Mouse (Mus musculus) kidney, adult 18-20 months (tissue): Measurements from ENCODE around the gene Nup93.

Experiments
- DNase-seq: peaks from one replicate; pipeline ENCODE4 v3.0.0; 2021

Nup93 gene

DNA sequence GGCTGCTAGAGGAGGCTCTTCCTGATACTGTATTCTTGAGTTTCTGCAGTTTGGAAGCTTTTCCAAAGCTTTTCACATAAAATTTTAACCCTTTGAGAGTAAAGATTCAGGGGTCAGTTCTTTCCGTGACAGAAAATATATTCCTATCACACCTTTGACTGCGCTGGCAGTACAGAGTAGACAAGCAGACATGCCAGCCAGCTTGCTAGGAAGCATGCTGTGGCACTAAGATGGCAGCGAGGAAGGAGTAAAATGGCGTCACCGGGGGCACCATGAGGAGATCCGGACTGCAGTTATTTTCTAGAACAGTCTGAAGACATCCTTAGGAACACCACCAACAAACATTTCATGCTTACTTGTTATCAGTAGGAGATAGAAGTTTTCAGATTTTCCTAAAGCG, 55.9 kb downstream of the Nup93 start:
- no peak for DNase-seq

DNA sequence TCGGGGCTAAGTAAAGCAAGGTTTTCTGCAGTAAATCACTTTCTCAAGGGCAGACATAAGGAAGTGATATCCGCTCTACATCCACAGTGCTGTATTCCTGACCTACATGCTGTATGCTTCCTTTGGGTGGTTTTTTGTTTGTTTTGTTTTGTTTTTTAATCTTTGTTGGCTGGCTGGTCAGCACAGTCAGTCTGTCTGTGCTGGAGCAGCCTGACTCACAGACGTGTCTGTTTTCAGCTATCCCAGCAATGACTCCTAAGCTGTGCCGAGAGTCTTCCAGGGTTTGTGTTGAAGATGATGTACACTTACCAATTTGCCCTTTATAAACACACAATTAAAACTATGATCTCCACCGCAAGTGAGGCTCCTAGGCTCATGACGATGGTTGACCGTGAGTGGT, 56.7 kb downstream of the Nup93 start:
- no peak for DNase-seq

DNA sequence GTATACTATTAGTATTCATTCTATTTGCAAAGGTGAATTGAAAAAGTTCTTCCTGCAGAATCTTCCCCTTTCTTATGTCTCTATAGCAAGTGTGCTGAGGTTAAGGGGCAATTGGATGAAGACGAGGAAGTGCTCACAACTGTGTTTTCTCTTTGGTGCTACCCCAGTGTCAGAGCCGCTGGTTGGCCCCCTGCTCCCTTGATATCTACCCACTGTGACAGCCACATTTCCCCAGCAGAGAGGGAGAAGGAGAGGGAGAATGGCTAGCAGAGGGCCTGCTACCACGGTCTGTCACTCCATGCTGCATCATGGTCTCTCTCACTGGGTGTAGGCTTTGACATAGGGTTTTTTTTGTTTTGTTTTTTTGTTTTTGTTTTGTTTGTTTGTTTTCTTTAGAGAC, 58.2 kb downstream of the Nup93 start:
- DNase-seq: no peak

DNA sequence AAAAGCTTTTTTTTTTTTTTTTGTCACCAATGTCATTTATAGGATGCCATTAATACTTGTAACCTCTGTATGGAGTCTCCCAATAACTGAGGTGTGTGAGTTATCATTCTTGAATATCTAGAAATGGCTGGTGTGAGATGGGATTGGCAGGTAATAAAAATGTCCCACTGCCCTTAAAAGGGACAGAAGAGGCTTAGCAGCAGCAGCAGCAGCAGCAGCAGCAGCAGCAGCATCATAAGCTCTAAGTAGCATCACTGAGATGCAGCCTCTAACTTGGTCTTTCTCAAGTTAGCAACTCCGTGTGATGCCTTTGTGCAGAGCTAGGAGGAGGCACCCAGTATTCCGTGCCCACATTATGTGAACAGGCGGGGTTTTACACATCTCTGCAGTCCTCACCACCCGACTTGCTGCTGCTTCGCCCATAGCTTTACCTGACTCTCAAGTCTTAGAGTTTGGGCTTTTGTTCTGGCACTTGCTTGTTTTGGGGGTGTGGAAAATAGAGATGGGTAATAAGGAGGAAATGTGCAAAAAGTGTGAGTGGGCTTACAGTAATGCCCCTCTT, 59.0 kb downstream of the Nup93 start:
- DNase-seq: no peak

DNA sequence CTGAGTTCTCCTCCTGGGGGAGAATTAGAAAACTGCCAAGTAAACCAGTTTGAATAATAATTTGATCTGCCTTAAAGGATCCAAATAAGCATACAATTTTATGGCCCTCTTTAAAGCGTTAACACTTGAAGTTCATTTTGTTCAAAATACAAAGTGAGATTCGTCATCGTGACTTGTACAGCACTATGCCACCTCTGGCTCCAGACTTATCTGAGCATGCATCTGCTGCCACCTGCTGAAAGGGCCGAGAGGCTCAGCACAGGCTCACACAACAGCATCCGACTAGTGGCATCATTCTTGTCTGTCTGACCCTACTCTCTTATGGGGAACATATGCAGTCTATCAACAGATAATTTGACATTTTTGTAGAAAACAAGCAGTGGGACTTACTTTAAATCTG, 59.7 kb downstream of the Nup93 start:
- no peak for DNase-seq

DNA sequence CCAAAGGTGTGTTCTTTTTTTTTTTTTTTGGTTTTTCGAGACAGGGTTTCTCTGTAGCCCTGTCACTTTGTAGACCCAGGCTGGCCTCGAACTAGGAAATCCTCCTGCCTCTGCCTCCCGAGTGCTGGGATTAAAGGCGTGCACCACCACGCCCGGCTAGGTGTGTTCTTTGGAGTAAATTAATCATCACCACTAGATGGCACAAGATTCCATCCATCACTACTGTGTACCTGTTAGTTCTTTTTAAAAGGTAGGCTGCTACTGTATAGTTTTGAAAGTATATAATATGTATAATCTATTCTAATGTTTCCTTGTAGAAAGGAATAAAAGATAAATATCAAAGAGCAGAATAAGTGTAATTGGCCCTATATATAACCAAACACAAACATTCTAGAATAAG, 63.9 kb downstream of the Nup93 start:
- DNase-seq: no peak

DNA sequence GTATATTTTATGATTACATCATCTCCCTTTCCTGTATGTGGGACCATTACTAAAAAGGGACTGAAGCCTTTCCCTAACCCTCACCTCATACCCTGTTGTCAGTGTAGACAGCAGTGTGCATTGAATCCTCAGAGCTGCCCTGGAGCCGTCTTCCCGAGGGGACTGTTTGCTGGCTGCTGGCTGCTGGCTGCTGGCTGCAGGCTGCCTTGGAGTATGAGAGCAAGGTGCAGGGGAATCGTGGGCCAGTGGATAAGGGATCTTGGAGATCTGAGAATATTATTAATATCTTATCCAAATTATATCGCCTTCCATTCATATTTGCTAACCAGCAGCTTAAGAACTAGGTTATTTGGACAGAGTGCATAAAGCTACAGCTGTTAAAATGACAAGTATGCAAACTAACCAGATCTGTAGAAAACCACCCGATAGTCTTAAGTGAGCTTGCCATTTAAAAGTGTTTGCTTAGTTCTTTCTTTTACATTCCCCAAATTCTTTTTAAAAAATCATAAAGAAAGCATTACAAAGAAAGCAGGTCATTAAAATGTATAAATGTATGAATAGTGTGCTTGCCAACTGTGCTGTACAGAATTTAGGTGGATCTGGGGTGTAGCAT, 65.7 kb downstream of the Nup93 start:
- no peak for DNase-seq

DNA sequence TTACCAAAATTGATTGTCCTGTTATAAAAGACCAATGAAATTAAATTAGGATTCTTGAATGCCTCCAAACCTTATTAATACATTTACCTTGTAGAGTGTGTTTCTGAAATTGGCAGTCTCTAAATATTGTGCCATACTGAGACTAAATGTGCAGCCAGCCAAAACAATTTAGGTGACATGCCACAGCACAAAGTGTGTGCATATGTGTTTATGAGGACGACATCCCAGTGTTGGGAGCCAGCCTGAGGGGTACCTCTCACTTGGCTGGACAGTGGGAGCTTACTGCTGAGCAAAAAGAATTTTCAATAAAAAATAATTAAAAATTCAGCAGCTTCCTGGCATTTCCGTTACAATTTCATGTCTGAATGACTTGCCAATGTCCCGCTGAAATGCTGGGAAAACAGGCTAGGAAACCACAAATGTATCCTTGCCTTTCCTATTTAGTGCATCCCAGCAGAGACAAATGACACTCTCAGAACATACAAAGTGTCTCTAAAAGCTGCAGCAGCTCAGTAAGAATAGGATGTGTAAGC, 68.2 kb downstream of the Nup93 start:
- no peak for DNase-seq

DNA sequence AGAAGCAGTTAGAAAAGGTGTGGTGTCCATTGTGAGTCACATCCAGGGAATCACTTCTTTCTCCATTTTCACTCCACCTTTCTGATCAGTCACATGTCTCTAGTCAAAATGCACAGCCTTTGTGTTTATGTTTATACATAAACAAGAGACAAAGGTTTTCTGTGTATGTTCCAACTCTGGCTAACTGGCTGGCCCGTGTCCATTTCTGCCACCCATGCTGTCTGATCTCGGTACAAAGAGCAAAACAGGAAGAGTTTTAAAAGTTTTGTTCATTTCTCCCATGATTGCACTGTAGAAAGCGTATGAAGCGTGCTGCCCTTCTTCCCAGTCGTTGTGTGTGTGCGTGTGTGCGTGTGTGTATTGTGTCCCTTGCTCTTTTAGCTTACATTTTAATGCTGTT, 69.8 kb downstream of the Nup93 start:
- no peak for DNase-seq

DNA sequence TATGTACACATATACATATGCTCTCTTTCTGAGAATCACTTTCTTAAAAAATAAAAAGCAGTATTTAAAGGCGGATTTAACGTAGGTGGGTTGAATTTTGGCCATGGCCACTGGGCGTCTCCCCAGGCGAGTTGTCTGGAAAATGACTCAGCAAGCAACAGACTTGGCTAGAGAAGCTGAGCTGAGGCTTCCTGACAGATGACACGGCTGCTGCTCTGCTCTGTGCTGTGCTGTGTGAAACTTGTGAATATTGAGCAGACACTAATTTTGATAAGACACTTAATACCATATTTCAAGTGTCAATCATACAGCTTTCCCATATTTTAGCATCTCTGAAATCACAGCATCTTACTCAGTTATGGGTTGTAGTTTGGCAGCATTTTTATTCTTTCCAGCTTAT, 76.2 kb downstream of the Nup93 start:
- no peak for DNase-seq

DNA sequence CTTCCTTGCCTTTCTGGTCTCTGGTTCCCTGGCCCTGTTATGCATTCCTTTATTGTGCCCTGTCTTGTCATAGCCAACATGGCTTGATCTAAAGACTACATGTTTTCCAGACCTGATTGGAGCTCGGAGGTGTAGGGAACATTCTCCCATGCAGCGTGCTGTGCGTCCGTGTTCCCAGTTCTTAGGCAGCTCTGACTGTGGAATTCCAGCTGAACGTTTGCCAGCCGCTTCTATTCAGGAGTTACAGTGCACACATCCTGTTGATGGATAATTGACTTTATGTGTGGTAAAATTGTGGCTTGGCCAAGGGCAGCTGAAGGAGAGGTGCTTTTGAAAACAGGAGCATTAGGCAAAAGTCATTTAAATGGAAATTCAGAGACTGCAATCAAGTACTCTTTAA, 77.7 kb downstream of the Nup93 start:
- peak; percentile 76 for DNase-seq

DNA sequence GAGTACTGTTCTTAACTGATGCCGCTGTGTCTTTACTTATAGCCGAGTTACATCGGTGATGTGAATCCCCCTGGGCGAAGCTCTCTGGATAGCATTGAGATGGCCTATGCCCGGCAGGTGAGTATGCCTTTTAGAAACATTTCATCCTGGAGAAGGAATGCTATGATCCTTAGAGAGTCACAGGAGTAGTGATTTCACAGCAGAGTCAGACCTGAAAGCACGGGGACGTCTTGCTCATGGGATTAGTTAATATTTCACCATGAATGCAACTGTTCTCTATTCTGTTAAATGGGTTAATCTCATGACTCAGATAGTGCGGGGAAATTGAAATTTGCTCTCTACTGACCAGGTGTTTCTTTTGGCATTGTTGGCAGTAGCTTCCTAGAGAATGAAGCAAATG, 78.3 kb downstream of the Nup93 start:
- DNase-seq: peak; percentile 60

DNA sequence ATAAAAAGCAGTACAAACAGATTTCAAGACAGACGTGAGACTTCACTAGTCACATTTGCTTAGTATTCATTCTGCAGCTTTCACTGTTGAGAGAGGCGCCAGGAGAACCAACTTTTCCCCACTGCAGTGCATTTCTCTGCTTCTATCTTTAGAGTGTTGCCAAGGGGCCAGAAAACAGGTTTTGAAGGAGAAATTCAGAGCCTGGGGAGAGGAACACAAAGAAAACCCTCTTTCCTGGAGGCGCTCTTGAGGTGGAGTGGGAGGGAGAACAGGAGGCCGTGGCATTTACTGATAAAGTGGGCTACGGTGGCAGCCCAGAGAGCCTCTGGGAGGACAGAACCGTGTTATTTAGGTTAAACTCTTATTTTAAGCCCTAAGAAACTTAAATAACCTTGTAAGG, 81.3 kb downstream of the Nup93 start:
- DNase-seq: no peak

DNA sequence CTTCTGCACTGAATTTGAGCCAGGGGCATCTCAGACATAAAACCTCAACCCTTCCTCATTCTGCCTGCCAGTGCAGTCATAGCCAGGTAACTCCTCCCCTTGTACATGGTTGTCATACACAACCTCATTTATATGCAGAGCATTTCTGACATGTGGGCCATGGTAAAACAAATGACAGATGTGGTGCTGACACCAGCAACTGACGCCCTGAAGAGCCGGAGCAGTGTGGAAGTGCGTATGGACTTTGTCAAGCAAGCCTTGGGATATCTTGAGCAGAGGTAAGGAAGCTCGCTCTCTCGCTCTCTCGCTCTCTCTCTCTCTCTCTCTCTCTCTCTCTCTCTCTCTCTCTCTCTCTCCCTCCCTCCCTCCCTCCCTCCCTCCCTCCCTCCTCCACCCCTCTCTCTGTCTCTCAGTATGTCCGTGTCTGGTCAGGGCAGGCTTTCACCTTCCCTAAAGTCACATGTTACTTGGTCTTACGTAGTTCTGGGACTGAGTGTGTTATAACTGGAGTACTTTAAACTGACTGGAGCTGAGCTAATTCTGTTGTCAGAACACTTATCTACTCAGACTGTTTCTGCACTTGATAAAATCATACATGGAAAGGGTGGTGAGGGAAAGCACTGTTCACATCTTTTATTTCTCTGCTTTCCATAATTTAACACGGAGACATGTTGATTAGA, 82.1 kb downstream of the Nup93 start:
- DNase-seq: no peak

DNA sequence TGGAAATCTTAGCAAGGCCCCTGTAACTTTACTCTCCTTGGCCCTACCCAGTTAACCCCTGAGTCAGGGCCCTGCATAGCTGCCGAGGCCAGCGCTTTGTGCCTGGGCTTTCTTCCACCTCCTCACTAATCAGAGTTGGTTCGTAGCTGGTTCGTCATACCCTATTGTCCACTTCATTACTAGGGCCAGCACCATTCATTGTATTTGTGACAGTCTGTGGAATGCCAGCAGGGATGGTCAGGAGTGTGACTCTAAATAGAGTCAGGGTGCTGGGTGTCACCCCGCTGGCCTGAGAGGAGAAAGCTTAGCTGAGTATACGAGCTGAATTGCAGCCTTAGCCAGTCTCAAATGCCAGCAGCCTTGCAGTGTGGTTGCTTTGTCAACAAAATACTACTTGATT, 82.7 kb downstream of the Nup93 start:
- DNase-seq: no peak

DNA sequence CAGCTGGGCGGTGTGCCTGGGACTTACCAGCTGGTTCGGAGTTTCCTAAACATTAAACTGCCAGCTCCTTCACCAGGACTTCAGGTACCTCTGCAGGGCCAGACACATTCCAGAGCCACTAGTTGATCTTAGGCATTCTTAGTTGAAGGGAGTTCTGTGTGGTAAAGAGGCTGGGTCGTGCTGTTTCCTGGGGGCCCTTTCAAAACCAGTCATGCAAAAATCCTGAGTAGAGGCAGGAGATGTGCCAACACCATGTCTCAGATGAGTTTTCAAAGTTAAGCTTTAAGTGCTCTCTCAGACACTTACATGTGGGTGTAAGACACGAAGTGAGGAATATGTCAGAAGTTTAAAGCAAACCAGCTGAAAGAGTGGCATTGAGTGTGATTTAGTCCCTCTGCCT, 86.4 kb downstream of the Nup93 start:
- no peak for DNase-seq

DNA sequence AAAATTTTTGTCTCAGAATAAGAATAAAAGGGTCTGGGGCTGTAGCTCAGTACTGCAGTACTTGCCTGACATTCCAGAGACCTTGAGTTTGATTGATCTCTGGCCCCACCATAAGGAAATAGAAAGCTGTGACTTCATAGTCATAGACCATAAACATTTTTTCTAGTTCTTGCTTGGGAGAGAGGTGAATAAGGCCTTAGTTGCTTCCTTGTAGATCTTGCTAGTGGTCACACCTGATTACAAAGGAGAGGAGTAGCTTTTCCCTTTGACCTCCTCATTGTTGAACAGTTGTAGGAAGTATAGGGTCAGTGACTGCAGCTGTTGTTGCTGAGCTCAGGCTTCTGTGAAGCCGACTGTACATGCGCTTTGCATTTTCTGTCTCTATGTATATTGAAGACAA, 90.0 kb downstream of the Nup93 start:
- DNase-seq: no peak

DNA sequence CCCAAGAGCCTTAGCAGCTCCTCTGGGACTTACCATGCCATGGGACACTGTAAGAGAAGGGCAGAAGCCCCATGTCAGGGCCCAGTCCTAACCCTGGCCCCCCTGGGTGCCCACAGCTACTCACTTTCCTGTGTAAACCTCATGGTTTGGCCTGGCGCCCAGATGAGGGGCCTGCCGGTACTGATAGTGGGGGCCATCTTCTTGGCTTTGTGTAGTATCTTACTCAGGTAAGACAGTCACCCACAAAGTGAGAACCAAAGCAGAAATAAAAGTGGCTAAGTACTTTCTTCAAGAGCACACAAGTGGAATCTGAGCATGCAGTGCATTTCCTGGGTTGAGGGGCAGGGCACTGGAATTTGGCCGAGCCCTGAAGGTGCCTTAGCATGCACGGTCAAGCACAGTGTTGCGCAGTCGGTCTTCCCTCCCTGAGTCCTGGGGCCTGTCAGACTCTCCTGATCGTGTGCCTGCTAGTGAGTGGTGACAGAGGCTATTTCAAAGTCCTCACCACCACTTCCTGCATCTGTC, 92.7 kb downstream of the Nup93 start:
- DNase-seq: no peak

DNA sequence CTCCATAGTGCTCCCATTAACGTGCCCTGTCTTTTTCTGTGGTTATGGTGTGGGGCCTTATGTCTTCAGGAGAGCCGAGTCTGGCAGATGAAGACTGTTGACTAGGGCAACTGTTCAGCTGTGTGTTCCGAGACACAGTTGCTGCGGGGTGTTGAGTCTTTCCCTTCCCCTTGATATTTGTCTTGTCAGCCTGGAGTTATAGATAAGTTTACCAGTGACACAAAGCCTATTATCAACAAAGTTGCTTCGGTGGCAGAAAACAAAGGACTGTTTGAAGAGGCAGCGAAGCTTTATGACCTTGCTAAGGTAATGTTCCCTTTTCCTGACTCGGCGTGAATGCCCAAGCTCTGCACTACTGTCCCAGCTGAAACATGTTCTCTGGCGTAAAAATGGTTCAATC, 93.3 kb downstream of the Nup93 start:
- DNase-seq: no peak

DNA sequence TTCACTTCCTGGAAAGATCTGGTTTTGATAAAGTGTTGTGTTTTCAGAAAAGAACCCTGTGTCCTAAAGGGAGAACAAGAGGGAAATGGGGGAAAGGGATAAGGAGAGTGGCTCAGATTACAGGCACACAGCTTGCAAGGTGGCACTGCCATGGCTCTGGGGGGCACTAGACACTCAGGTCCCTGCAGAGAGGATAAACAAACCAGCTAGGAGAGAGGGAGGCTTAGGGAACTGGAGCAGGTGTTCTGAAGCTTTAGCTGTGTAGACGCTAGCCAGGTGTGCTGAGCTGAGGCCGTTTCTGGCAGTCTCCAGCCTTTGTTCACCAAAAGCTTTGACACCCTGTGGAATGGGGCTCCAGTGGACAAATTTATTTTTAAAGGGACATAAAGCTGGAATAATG, 99.7 kb downstream of the Nup93 start:
- DNase-seq: no peak

DNA sequence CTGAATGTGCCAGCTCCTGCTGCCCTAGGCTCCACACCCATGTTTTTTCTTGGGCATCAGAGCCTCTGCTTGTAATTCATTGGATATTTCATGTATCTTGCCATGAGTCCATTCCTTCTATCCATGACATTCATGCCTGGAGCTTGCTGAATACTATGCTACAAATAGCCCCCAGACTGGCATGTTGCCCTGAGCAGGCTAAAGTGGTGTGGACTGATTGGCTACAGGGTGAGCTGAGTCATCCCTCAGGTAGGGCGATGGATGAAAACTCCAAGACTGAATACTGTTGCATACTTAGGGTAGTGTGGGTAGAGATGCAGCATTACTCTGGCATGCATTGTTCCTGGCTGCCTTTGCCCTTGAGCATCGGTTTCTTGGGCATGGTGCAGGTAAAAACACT, 102.9 kb downstream of the Nup93 start:
- DNase-seq: no peak

DNA sequence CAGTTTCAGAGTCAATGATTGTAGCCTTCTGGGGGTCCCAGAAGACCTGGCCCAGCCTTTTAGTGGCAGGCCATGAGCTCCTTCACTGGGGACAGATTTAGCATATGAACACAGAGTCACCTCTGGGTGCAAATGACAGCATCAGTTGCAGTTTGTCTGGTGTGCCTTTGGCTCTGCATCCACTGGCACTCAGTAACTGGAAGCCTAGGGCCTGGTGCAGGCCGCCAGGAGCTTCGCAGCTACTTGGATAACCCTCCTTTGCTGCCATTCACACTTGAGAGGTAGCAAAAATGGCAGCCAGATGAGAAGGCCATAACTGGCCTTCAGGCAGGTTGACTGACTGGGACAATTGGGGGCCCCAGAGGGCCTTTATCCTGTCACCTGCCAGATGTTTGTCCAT, 103.3 kb downstream of the Nup93 start:
- DNase-seq: no peak

DNA sequence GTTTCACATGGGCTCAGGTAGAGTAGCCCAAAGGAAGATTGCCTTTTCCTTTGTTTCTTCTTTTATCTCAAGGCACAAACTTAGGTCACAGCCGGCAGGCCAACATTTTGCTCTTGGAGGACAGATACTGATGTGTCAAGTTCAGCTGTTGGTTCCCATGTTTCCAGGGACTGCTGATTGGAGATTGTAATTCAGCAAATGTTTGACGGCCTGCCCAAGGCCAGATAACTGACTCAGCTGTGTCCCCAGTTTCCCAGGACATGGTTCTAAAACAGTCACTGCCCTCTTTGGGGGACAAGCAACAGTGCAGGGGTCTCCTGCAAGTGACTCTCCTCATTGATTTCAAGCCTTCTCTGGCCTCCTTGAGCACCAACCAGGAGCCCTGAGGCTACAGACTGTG, 105.7 kb downstream of the Nup93 start:
- no peak for DNase-seq

DNA sequence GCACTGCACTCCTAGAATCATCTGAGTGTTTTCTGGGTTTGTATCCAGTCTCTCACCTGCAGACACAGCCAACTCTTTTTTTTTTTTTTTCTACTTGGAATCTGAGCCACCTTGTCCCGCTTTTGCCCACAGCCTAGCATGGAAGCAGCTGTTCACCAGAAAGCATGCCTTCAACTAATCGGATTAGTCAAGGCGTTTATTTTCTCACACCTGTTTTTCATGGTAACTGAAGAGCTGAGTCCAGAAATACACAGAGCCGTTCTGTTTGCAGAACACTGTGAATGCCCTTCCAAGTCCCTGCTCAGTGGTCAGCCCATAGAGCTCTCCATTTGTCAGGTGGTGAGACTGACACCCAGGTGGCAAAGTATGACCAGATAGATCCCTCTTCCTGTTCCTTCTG, 107.7 kb downstream of the Nup93 start:
- DNase-seq: no peak

DNA sequence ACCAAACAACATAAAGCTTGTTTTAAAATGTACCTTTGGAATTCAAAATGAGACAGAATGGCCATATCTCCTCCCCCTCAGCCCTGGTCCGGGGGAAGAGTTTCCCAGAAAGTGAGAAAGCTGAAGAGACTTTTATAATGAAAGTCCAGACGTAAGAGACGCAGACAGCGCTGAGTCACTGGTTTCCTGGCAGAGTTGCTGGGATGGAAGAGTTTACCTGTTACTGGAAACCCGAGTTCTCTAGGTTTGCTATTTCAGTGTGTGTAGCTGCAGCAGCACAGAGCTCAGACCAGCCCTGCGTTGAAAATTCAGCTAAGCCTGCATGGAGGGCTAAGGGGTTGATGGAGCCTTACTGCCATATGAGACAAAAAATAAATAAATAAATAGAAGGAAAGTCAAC, 108.7 kb downstream of the Nup93 start:
- no peak for DNase-seq
